Mouse (Mus musculus) liver, adult (tissue): ENCODE data around the gene Stip1.

Experiments used
- GATA4 ChIP-seq: IDR thresholded peaks from 2 replicates; pipeline ENCODE4 v1.6.1; 2014; ENCODE audit warnings: mild to moderate bottlenecking, low read length; ENCODE audit not compliant: insufficient replicate concordance

Stip1 gene

DNA sequence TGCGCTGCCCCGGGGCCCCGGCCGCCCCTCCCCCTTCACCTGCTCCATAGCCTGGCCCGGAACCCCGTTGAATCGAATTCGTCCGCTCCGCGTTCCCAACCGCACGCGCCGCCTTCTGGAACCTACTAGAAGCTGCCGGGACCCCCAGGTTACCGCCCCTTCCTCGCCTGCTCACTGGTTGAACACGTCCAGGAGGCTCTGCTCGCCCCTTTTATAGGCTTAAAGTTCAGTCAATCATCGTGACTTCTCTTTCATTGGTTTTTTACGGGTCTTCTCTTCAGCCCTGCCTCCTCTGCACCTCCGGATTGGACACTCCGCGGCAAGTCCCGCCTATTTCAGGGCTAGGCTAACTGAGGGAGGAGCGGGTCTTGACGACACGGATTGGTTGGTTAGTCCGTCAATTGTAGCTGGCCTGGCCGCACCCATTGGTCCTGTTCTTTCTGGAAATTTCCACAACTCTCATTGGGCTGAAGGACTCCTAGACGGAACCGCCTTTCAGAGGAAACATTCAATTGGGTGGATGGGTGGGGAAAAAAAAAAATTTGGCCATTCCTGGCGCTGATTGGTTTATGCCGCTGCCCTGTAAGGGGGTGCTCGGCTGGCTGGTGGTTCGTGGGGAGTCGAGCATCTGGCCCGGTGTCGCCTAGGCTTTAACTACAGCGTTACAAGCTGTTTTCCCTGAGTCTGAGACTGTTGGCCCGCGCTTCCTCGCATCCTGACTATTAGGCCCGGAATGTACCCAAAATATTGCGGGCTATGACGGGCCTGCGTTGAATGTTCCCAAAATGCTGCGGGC is at the start of gene Stip1:
TSS of gene Stip1 (minus strand) at position 127 of the 796 bp plus-strand sequence.
- no peak for TF ChIP-seq GATA4

DNA sequence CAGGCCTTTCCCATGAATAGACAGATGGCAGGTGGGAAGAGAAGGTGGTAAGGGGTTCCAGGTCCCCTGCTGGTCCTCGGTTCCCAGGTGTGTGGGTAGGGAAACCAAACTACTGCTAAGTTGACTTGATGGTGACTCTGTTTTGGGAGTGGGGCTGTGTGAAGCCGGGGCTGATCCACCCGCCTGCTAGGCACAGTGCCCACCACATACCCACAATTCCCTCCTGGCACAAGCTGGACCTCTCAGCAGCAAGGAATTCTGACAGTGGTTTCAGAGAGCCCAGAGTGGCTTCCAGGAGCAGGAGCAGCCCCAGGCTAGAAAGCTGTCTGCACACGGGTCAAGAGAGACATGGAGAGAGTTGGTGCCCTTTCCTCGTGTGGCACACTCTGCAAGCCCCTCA is 49.3 kb upstream of the Stip1 start:
- no peak for TF ChIP-seq GATA4

DNA sequence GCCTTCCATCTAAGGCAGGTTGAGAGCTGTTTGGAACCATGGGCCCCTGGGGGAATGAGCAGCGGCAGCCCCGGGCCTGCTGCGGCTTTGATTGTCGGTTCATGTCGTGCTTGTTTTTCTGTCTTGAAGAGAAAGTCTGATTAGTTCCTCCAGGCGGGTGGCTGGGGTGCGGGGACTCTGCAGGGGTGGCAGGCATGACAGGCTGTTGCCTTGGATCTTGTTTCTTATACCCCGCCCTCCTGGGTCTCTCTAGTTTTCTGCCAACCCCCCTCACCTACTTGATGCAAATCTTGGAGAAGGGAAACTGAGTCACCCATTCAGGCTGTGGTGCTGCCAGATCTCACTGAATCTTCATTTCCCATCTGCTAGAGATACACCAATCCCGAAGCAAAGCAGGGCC is 48.8 kb upstream of the Stip1 start:
- no peak for TF ChIP-seq GATA4

GRCm38 (mm10) chr19:7084734-7085133 is 45.0 kb upstream of the Stip1 start:
- no peak for TF ChIP-seq GATA4

DNA sequence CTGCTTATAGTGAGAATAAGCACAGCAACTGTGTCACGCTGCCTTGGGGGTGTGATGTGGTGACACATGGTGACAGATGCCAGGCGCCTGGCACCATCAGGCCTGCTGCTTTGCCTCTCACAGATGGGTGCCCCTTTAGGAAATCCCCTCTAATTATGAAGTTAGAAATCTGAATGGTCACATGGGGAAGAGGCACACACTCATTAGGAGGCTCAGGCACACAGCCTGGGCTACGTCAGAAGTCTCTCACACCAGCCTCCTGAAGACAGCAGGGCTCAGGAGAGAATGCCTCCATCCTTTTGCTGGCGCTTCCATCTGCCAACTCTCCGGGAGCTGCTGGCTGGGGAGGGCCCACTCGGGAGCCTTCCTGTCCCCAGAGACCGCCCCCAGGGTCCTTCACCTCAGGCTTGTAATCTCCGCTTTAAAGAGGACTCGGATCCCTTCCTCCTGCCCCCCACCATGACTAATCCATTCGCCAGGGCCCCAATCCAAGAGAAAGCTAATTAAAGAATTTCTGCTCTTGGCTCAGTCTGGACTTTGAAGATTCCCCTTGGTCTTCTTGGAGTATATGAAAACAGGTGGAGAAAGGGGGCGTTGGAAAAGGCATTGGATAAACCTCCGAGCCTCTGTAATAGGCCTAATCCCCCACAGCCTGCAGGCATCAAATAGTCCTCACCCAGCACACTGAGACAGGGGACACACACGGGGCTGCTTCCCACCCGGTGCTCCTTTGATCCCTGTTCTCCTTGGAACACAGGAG is 43.4 kb upstream of the Stip1 start:
- no peak for TF ChIP-seq GATA4

- no peak for TF ChIP-seq GATA4
Observed at GRCm38 (mm10) chr19:7081516-7082266, 41.9 kb upstream of the Stip1 start.

DNA sequence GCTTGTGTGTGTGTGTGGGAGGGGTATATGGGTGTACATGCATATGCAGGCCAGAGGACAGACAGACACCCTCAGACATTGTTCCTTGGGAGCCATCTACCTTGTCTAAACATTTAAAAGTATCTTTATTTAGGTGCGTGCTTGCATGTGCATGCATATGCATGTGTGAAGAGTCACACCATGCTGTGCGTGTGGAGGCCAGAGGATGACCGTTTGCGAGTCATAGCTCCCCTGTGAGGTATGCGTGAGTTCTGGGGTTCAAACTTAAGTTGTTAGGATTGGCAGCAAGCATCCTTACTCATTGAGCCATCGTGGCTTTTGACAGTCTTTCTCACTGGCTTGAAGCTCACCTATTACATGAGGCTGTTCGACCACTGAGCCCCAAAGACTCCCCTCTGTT is 38.5 kb upstream of the Stip1 start:
- TF ChIP-seq GATA4 = no peak

DNA sequence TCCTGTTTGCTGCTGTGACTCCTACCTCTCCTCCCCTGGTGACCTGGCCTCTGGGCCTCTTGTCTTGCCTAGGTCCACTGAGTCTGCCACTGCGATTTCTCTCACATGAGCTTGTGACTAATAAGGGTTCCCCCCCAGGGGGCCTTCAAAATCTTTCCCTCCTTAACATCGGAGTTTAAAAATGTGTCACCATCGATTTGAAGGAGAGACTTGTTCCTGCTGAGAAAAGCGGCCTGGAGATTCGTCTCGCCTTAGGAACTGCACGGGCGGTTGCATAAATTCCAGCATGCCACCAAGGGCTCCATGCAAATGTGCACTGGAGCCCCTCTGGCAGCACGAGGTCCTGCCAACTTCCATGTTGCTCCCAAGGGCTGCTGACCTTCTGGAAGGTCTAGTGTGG is 37.9 kb upstream of the Stip1 start:
- TF ChIP-seq GATA4 = no peak

GRCm38 (mm10) chr19:7073997-7074781 is 34.4 kb upstream of the Stip1 start:
- no peak for TF ChIP-seq GATA4

DNA sequence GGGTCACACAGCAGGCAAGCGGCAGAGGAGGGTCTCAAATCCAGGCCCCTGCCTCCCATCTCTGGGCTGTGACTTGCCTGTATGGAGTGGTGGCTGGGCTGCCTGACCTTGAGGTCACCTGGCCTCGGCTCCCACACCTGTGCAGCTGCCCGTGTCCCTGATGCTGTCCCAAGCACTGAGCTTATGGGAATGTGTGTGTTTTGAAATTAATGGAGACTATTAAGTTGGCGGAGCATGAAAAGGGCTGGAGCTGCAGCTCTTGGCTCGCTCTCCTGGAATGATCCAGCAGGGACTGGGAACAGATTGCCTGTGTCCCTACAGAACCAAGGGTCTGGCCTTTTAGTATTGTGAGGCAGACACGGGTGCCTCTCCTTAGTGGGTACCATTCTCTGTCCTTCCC is 32.5 kb upstream of the Stip1 start:
- no peak for TF ChIP-seq GATA4

GRCm38 (mm10) chr19:7070775-7071174 is 31.0 kb upstream of the Stip1 start:
- TF ChIP-seq GATA4 = no peak

- TF ChIP-seq GATA4 = no peak
Observed at GRCm38 (mm10) chr19:7069781-7070763, 30.3 kb upstream of the Stip1 start.

DNA sequence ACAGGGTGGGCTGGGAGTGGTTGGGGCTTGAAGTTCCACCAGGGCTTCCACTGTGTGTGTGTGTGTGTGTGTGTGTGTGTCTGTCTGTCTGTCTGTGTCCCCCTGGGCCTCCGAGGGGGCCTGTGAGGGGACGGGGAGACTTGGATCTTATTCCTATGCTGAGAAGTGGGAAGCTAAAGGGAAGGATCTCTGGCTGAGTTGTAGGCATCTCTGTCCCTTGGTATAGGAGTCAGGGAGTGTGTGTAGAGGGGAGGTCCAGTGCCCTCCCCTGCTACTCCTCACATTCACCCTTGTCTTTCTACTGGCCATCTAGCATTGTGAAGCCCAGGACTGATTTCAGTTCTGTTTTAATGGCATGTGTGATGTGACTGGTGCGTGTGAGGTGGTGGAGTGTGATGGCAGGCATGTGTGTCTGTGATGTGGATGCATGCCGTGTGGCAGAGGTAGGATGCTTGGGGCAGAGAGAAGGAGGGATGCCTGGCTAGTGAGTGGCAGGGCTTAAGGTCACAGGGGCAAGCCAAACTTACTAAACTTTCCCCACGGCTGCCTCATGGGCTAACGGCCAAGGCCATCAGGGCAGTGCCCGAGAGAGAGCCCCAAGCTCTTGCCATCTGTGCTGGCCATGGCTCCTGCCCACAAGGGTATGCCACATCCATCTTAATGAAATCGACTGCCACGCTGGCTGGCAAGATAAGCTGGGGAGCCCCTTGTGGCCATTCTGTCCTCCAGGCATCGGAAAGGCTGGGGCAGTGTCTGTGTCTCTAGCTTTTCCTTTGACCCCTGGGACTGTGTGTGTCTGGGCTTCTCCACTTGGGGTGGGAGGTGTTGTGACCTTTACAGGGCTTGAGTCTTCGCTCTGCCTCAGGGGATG is 29.1 kb upstream of the Stip1 start:
- TF ChIP-seq GATA4 = no peak
